Mouse (Mus musculus) megakaryocyte, embryonic 14.5 days (primary cell): ENCODE measurements around the gene Ccdc124.

Source experiments
- FLI1 ChIP-seq: IDR thresholded peaks from 2 replicates; pipeline ENCODE4 v1.6.1; 2012; ENCODE audit warnings: low read length, inconsistent platforms, mixed read lengths
- GATA1 ChIP-seq: IDR thresholded peaks from 3 replicates; pipeline ENCODE4 v1.6.1; 2012; ENCODE audit warnings: mixed read lengths, low read length, inconsistent platforms, borderline replicate concordance

GRCm38 (mm10) chr8:70821399-70821962 lies 52.3 kb downstream of the Ccdc124 start:
- TF ChIP-seq GATA1 (no peak), FLI1 (no peak)
